Mouse (Mus musculus): ENCODE data around the gene Stxbp5l. TPM values are rescaled to one million over a fixed set of nuclear protein-coding genes. Genes with fewer than 3 reads are reported as not detected.

Stxbp5l gene
- polyA plus RNA-seq (2012; rRNA removed), result 3.5 and 4.1 TPM in 2 replicates

GRCm38 (mm10) chr16:37384821-37385344 lies at the start of gene Stxbp5l:
Stxbp5l (minus strand) TSS chr16:37384962.

Other genes with a start within 250 kb of the Stxbp5l start
- gene Gtf2e1, start 154.8 kb upstream of the Stxbp5l start, polyA plus RNA-seq (2012; rRNA removed), result 26.5 and 28.1 TPM in 2 replicates
- 6.6 and 7.3 TPM in 2 replicates for gene Rabl3, start 154.9 kb upstream of the Stxbp5l start, polyA plus RNA-seq (2012; rRNA removed)
- gene Hgd, start 195.2 kb upstream of the Stxbp5l start, polyA plus RNA-seq (2012; rRNA removed), result 0.11 and 0.21 TPM in 2 replicates